21 mouse cellular contexts compared by ENCODE assay signal in the genomic region with DNA sequence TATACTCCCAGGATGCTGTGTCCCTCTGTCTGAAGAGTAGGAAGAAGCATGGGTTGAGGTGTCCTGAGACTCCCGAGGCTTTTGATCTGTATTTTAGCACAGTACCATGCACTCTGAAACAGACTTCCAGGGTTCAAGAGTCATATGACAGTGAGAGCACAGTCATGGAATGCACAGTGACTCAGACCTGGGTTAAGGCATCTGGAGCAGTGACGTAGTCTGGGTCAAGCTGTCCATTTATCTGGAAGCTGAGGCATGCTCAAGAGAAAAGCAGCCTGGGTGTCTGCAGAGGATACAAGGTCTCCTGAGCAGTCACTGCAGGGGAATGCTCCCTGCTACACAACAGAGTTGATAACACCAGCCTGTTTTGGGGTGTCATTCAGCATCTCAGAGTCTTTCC. TPM values are rescaled to one million over a fixed set of nuclear protein-coding genes. Genes with fewer than 3 reads are reported as not detected.
DNase-seq lines count a peak whose midpoint lies in the region; ATAC-seq lines count a peak whose summit lies in the region.
"Had no signal": no experiment of that assay in that cellular context is flagged by ENCODE, and none has a peak within 500 bp of the region (broad histone marks: within the 10 kb centered on the region; RNA-seq: fewer than 3 reads in every experiment).

No protein-coding gene starts in this region.

- no peak overlapping the region for H3K9ac ChIP-seq in heart, embryonic 11.5 days (ENCODE audit: low read depth, low read length)
- no peak overlapping the region for H3K9ac ChIP-seq in intestine, embryonic 16.5 days (ENCODE audit: low read depth, low read length)
- H3K9ac ChIP-seq: heart, embryonic 15.5 days; hindbrain, embryonic 13.5 days; limb, embryonic 12.5 days; liver, embryonic 15.5 days; midbrain, embryonic 12.5 days had no signal

- no peaks in the 10 kb centered on the region for H3K27me3 ChIP-seq in heart, embryonic 11.5 days (ENCODE audit: control insufficient read depth, insufficient read depth, low read length)
- no peaks in the 10 kb centered on the region for H3K27me3 ChIP-seq in intestine, embryonic 16.5 days (replicated peaks; ENCODE audit: control insufficient read depth, insufficient read depth, low read length)
- H3K27me3 ChIP-seq: heart, embryonic 15.5 days; hindbrain, embryonic 13.5 days; limb, embryonic 12.5 days; liver, embryonic 15.5 days; midbrain, embryonic 12.5 days had no signal

- ATAC-seq in heart, embryonic 11.5 days (replicated peaks; ENCODE audit: insufficient number of reproducible peaks, low FRiP score, low TSS enrichment): peak; percentile 42; the same call in 1 of the 2 replicates
- peak; percentile 56; the same call in 1 of the 2 replicates for ATAC-seq in intestine, embryonic 16.5 days
- ATAC-seq: CD4-positive, CD25-positive, alpha-beta regulatory T cell, adult 4 months had no signal

- H3K4me2 ChIP-seq in heart, embryonic 11.5 days: no peak overlapping the region
- no peak overlapping the region for H3K4me2 ChIP-seq in intestine, embryonic 16.5 days (ENCODE audit: low read depth, low read length)
- H3K4me2 ChIP-seq: heart, embryonic 15.5 days; hindbrain, embryonic 13.5 days; limb, embryonic 12.5 days; liver, embryonic 15.5 days; midbrain, embryonic 12.5 days had no signal

- H3K27ac ChIP-seq in heart, embryonic 11.5 days (ENCODE audit: low read depth, low read length): no peak overlapping the region
- H3K27ac ChIP-seq in intestine, embryonic 16.5 days (ENCODE audit: low read length): no peak overlapping the region
- H3K27ac ChIP-seq: heart, embryonic 15.5 days; hindbrain, embryonic 13.5 days; limb, embryonic 12.5 days; liver, embryonic 15.5 days; macrophage; midbrain, embryonic 12.5 days had no signal

- H3K4me1 ChIP-seq in heart, embryonic 11.5 days (ENCODE audit: control insufficient read depth, insufficient read depth, low read length): peaks cover 3% of the 10 kb centered on the region; the same call in 1 of the 2 replicates
- H3K4me1 ChIP-seq in intestine, embryonic 16.5 days (ENCODE audit: control insufficient read depth, insufficient read depth, low read length): peaks cover 2% of the 10 kb centered on the region; the same call in 1 of the 2 replicates
- H3K4me1 ChIP-seq: hindbrain, embryonic 13.5 days; limb, embryonic 12.5 days; midbrain, embryonic 12.5 days had no signal

- H3K9me3 ChIP-seq in heart, embryonic 11.5 days (replicated peaks; ENCODE audit: control insufficient read depth, low read length): no peaks in the 10 kb centered on the region
- H3K9me3 ChIP-seq in intestine, embryonic 16.5 days (ENCODE audit: control insufficient read depth, low read length): no peaks in the 10 kb centered on the region
- H3K9me3 ChIP-seq: heart, embryonic 15.5 days; hindbrain, embryonic 13.5 days; limb, embryonic 12.5 days; liver, embryonic 15.5 days; midbrain, embryonic 12.5 days had no signal

- DNase-seq in heart, postnatal 10 days: no peak
- DNase-seq in 3T3-L1 (ENCODE audit: low read depth, low spot score) (peak; percentile 88), NIH3T3 (ENCODE audit: low read depth) (peak; percentile 68)
- DNase-seq in kidney, postnatal 4 days: no peak
- no peak for DNase-seq in testis, postnatal 10 days (ENCODE audit: low spot score)
- DNase-seq: cerebellum, postnatal 14 days; gastrocnemius, postnatal 25 days; kidney, adult 11 months; kidney, postnatal 36 days; thymus, postnatal 36 days had no signal

- no peak overlapping the region for H3K4me3 ChIP-seq in heart, embryonic 11.5 days (ENCODE audit: low read depth, low read length)
- no peak overlapping the region for H3K4me3 ChIP-seq in intestine, embryonic 16.5 days (ENCODE audit: low read length)
- H3K4me3 ChIP-seq: heart, embryonic 15.5 days; hindbrain, embryonic 13.5 days; limb, embryonic 12.5 days; liver, embryonic 15.5 days; midbrain, embryonic 12.5 days had no signal

- H3K36me3 ChIP-seq in heart, embryonic 11.5 days (ENCODE audit: control insufficient read depth, insufficient read depth, low read length): no peaks in the 10 kb centered on the region
- H3K36me3 ChIP-seq in intestine, embryonic 16.5 days (ENCODE audit: control insufficient read depth, insufficient read depth, low read length): no peaks in the 10 kb centered on the region
- H3K36me3 ChIP-seq: heart, embryonic 15.5 days; hindbrain, embryonic 13.5 days; limb, embryonic 12.5 days; liver, embryonic 15.5 days; midbrain, embryonic 12.5 days had no signal

- intact Hi-C loops in heart, postnatal 10 days (cut with DNase I): no loop called here

- 23% methylated on average over 2 of the region's 2 CpGs for WGBS in heart, embryonic 11.5 days (ENCODE audit: insufficient replicate concordance)
- 62% methylated on average over 2 of the region's 2 CpGs for WGBS in intestine, embryonic 16.5 days

RNA-seq across cellular contexts. Expression of gene Serpinb9b, which starts 1.3 kb away (rescaled TPM):
- 0.72 and 0.96 TPM in 2 replicates for polyA plus RNA-seq in heart, embryonic 11.5 days (2014; fragmentation: Nextera tagmentation; extraction: Ambion mirVana)
- under 1 TPM; 0.10 to 0.43 TPM for total RNA-seq in heart, postnatal 10 days (2021)
- polyA plus RNA-seq in intestine, embryonic 16.5 days (2015; fragmentation: Nextera tagmentation; extraction: Ambion mirVana): 0.16 and 0.32 TPM in 2 replicates
- total RNA-seq: gastrocnemius, postnatal 25 days; left cerebral cortex, adult 18-20 months had no signal
- polyA plus RNA-seq: limb, embryonic 12.5 days; liver, embryonic 15.5 days had no signal

RNA-seq across cellular contexts. Expression of gene Serpinb9, which starts 25.5 kb away (rescaled TPM):
- 5.8 and 7.9 TPM in 2 replicates for polyA plus RNA-seq in heart, embryonic 11.5 days (2014; fragmentation: Nextera tagmentation; extraction: Ambion mirVana)
- 10 to 100 TPM in 1 of 2 experiments, 1 to 10 TPM in 1; 6.9 to 10.1 TPM for total RNA-seq in heart, postnatal 10 days (2021)
- 7.3 and 7.4 TPM in 2 replicates for polyA plus RNA-seq in intestine, embryonic 16.5 days (2015; fragmentation: Nextera tagmentation; extraction: Ambion mirVana)

RNA-seq across cellular contexts. Expression of gene Serpinb1b, which starts 49.8 kb away (rescaled TPM):
- polyA plus RNA-seq in heart, embryonic 11.5 days (2014; fragmentation: Nextera tagmentation; extraction: Ambion mirVana): not detected in 2 replicates
- total RNA-seq in heart, postnatal 10 days (2021): not detected
- polyA plus RNA-seq in intestine, embryonic 16.5 days (2015; fragmentation: Nextera tagmentation; extraction: Ambion mirVana): 0.15 and 0.18 TPM in 2 replicates
- total RNA-seq: gastrocnemius, postnatal 25 days; neutrophil, adult 5-6 weeks had no signal
- polyA plus RNA-seq: CD4-positive, CD25-positive, alpha-beta regulatory T cell, adult 4 months; liver, embryonic 15.5 days had no signal

Comparison
In these comparisons a context has a peak if more than half of its experiments do, and no peak if none do; other contexts are left out.
1. DNase-seq: peak in 3T3-L1 (single experiment) and NIH3T3 (single experiment); none in heart, postnatal 10 days (0 of 2), kidney, postnatal 4 days (0 of 2) and testis, postnatal 10 days (single experiment).